Mouse (Mus musculus): ENCODE data around the gene Hist2h2ab.

- TF ChIP-seq CHD2 (IDR thresholded peaks at IDR 0.05; ENCODE audit: low read depth, low read length): no peak
- no peak for TF ChIP-seq ZNF384 (IDR thresholded peaks at IDR 0.05; ENCODE audit: low read depth, low read length)
- no peak for TF ChIP-seq ZC3H11A (IDR thresholded peaks at IDR 0.05; ENCODE audit: borderline replicate concordance, low read depth, low read length)
- TF ChIP-seq HCFC1 (IDR thresholded peaks at IDR 0.05; ENCODE audit: borderline replicate concordance, insufficient read depth, low read length): no peak
Observed at GRCm38 (mm10) chr3:96262216-96262875, 42.7 kb downstream of the Hist2h2ab start.

Measured in ES-E14 (cell line).